Mouse (Mus musculus) CH12.LX (cell line): Measurements from ENCODE around the gene Glrx2. TPM values are rescaled to one million over a fixed set of nuclear protein-coding genes. Genes with fewer than 3 reads are reported as not detected.

Experiments
- DNase-seq: peaks from one replicate; pipeline ENCODE4 v3.0.0-alpha.2; 2013; ENCODE audit errors: extremely low read depth
- H3K27ac ChIP-seq: 2 replicates; pipeline ENCODE4 v1.5.1; 2012; ENCODE audit warnings: low read depth, mild to moderate bottlenecking, control low read depth, moderate library complexity; ENCODE audit not compliant: insufficient read depth
- H3K27me3 ChIP-seq: replicated peaks from 2 replicates; pipeline ENCODE3; 2012; ENCODE audit warnings: inconsistent platforms
- H3K36me3 ChIP-seq, 2 experiments: replicated peaks in 1 of 2; 2 replicates each; pipeline versions ENCODE3 to v1.6.1; 2012; ENCODE audit warnings: inconsistent platforms in 1 of 2, low read length in 1 of 2, mild to moderate bottlenecking in 1 of 2, mixed read lengths in 1 of 2, moderate library complexity in 1 of 2; ENCODE audit not compliant: control insufficient read depth in 1 of 2, insufficient read depth in 1 of 2
- H3K4me1 ChIP-seq, 2 experiments: 2 replicates each; pipeline ENCODE4 v1.6.1; 2012; ENCODE audit warnings: inconsistent platforms in 1 of 2, moderate library complexity in 1 of 2; ENCODE audit not compliant: insufficient read depth in 2 of 2, control insufficient read depth in 1 of 2
- H3K4me2 ChIP-seq: 2 replicates; pipeline ENCODE4 v1.6.1; 2012; ENCODE audit warnings: low read depth, mild to moderate bottlenecking, control low read depth; ENCODE audit not compliant: poor library complexity, insufficient read depth, severe bottlenecking
- H3K4me3 ChIP-seq, 3 experiments: fragments of 150-350 bp in 1 of 3; sonication (generic) in 1 of 3; replicated peaks in 1 of 3; 2 replicates each; pipeline versions ENCODE3 to v1.5.1; 2011 to 2012; ENCODE audit warnings: low read depth in 2 of 3, low read length in 2 of 3, mild to moderate bottlenecking in 2 of 3, moderate library complexity in 2 of 3, control low read depth in 1 of 3, improper control_type of control experiment in 1 of 3, inconsistent platforms in 1 of 3, mixed read lengths in 1 of 3; ENCODE audit not compliant: poor library complexity in 1 of 3
- H3K79me2 ChIP-seq: replicated peaks from 2 replicates; pipeline ENCODE4 v1.6.1; 2012; ENCODE audit warnings: mild to moderate bottlenecking, moderate library complexity; ENCODE audit not compliant: control insufficient read depth, poor library complexity, insufficient read depth, severe bottlenecking; ENCODE audit errors: extremely low read depth
- H3K9ac ChIP-seq: 2 replicates; pipeline ENCODE4 v1.6.1; 2012; ENCODE audit warnings: low read depth, mild to moderate bottlenecking, control low read depth, moderate library complexity; ENCODE audit not compliant: insufficient read depth
- H3K9me3 ChIP-seq: replicated peaks from 2 replicates; pipeline ENCODE3; 2012; ENCODE audit warnings: low read length, inconsistent platforms, mixed read lengths
- CHD2 ChIP-seq: IDR thresholded peaks from 2 replicates; pipeline ENCODE4 v1.6.1; 2011; ENCODE audit warnings: low read length, improper control_type of control experiment
- ELF1 ChIP-seq: IDR thresholded peaks from 2 replicates; pipeline ENCODE4 v1.6.1; 2014; ENCODE audit warnings: low read depth, mild to moderate bottlenecking, inconsistent platforms, low read length, improper control_type of control experiment
- ETS1 ChIP-seq: conservative IDR thresholded peaks from 2 replicates; pipeline ENCODE4 v1.6.1; 2012; ENCODE audit warnings: low read depth, mild to moderate bottlenecking, inconsistent platforms, low read length, improper control_type of control experiment, moderate library complexity
- JUN ChIP-seq: IDR thresholded peaks from 2 replicates; pipeline ENCODE4 v1.6.1; 2011; ENCODE audit warnings: low read depth, mild to moderate bottlenecking, low read length, improper control_type of control experiment, moderate library complexity; ENCODE audit not compliant: insufficient read depth
- JUND ChIP-seq: conservative IDR thresholded peaks from 2 replicates; pipeline ENCODE4 v1.6.1; 2011; ENCODE audit warnings: low read depth, low read length, improper control_type of control experiment
- POLR2A ChIP-seq: IDR thresholded peaks from 2 replicates; pipeline ENCODE4 v1.6.1; 2011; ENCODE audit warnings: low read depth, mild to moderate bottlenecking, improper control_type of control experiment, low read length
- POLR2AphosphoS2 ChIP-seq: IDR thresholded peaks from 2 replicates; pipeline ENCODE4 v1.6.1; 2011; ENCODE audit warnings: low read depth, low read length, improper control_type of control experiment
- RCOR1 ChIP-seq: conservative IDR thresholded peaks from 2 replicates; pipeline ENCODE4 v1.6.1; 2012; ENCODE audit warnings: low read depth, mild to moderate bottlenecking, inconsistent platforms, low read length, improper control_type of control experiment
- TCF12 ChIP-seq: IDR thresholded peaks from 2 replicates; pipeline ENCODE4 v1.6.1; 2014; ENCODE audit warnings: low read depth, mild to moderate bottlenecking, inconsistent platforms, low read length, improper control_type of control experiment
- USF2 ChIP-seq: conservative IDR thresholded peaks from 2 replicates; pipeline ENCODE4 v1.6.1; 2011; ENCODE audit warnings: low read depth, low read length, improper control_type of control experiment
- ZNF384 ChIP-seq: IDR thresholded peaks from 2 replicates; pipeline ENCODE4 v1.6.1; 2012; ENCODE audit warnings: low read depth, low read length, improper control_type of control experiment, inconsistent platforms
- dilution Hi-C: fragments of 300-500 bp; cut with MboI; formaldehyde crosslinking; loops from 2 replicates; pipeline ENCODE4 v1.14.3; 2020; ENCODE audit warnings: low sequenced_read_pairs; ENCODE audit not compliant: extremely low pct_unique_long_range_greater_than_20kb, extremely low pct_ligation_motif_present
- in situ Hi-C: fragments of 300-500 bp; cut with MboI; formaldehyde crosslinking; loops from 3 replicates; pipeline ENCODE4 v1.14.3; 2019; ENCODE audit warnings: low sequenced_read_pairs, low pct_ligation_motif_present, low pct_unique_long_range_greater_than_20kb, mixed read lengths
- polyA plus RNA-seq: library from polyadenylated mRNA; unstranded; fragments of >175 nt; gene quantifications from 2 replicates; pipeline ENCODE4 v1.2.1, GENCODE M21; 2012; ENCODE audit warnings: low read depth; ENCODE audit not compliant: insufficient read length
- total RNA-seq, 2 experiments: library from RNA; depleted of rRNA; stranded (reverse); fragments of 300-350 nt in 1 of 2; fragments of >200 nt in 1 of 2; gene quantifications; 2 replicates each; pipeline ENCODE4 v1.2.3; 2012 to 2014

Gene Glrx2
- total and polyA plus RNA-seq, 3 experiments: 28.0 to 51.4 (median 32.9) TPM

GRCm38 (mm10) chr1:143733914-143734410, 17.8 kb downstream of the Glrx2 start:
- no peak overlapping the region for H3K9ac ChIP-seq
- H3K4me2 ChIP-seq: no peak overlapping the region
- no peaks in the 10 kb centered on the region for H3K4me1 ChIP-seq
- H3K27me3 ChIP-seq: no peaks in the 10 kb centered on the region
- TF ChIP-seq RCOR1 (no peak), JUND (no peak), JUN (no peak), POLR2A (no peak), ELF1 (no peak), TCF12 (no peak)
- H3K27ac ChIP-seq: no peak overlapping the region
- dilution Hi-C loops: no loop called here
- no peaks in the 10 kb centered on the region for H3K9me3 ChIP-seq
- H3K36me3 ChIP-seq: no peaks in the 10 kb centered on the region
- H3K4me3 ChIP-seq: no peak overlapping the region
- H3K79me2 ChIP-seq: no peaks in the 10 kb centered on the region
- in situ Hi-C loops: no loop called here
- no peak for DNase-seq

GRCm38 (mm10) chr1:143738811-143739210, 22.7 kb downstream of the Glrx2 start:
- in situ Hi-C loops: no loop called here
- Histone ChIP-seq H3K27me3 (no peaks in the 10 kb centered on the region), H3K9ac (peak overlapping the region; percentile 49), H3K27ac (no peak overlapping the region), H3K36me3 (peaks cover 7 to 19% of the 10 kb centered on the region in 2 experiments), H3K4me1 (peaks cover 0 to 7% of the 10 kb centered on the region in 2 experiments; a peak in 2 of 4 replicates), H3K9me3 (no peaks in the 10 kb centered on the region), H3K4me2 (peak overlapping the region; percentile 85), H3K79me2 (no peaks in the 10 kb centered on the region), H3K4me3 (peak overlapping the region; percentile 64 to 78 (median 72))
- DNase-seq: peak; percentile 6
- no peak for TF ChIP-seq POLR2A
- TF ChIP-seq ETS1: no peak
- peak; percentile 39; the same call in 1 of the 2 replicates for TF ChIP-seq ZNF384
- TF ChIP-seq USF2: no peak
- no peak for TF ChIP-seq CHD2
- TF ChIP-seq POLR2AphosphoS2: no peak
- dilution Hi-C loops: no loop called here
